Mouse (Mus musculus) mature B cell (primary cell): ENCODE measurements around the gene Duox1.
"Not testable (repeated sequence)": the region's sequence is repeated elsewhere in the genome, so short reads cannot be mapped to it uniquely, and the experiment has no call there.

Experiments used
- in situ Hi-C: fragments of 300-500 bp; cut with MboI; formaldehyde crosslinking; loops from 2 replicates; pipeline ENCODE4 v1.14.3; 2019

The Duox1 gene

DNA sequence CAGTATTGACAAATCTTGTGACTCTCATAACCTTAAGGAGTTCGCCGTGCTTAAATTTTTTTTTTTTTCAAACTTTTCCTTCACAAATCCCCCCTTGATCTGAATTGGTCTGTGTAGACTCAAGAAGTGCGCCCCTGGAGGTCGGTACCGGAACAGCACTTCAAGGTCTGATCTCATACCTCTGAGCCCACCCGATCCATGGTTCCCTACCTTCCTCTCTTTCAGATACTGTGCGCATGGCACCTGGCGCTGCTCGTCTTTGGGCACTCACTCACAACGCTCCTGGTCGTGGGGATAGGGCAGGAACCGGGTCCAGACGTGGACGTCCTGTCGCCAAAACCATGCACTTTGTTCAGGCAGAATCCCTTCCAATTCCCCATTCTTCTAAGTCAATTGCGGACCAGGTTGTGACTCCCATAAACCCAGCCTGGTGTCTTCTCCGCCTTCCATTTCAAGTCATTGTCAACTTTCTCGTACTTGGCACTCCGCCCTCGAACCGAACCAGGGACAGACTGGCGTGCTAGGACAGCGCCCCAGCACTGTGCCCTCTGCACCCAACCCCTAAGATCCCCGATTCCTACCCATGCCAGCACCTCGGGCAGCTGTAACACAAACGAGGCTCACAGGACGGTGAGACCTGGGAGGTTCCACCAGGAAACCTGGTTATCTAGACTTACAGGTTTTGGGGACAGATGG lies 2.6 kb upstream of the Duox1 start:
- in situ Hi-C loops: no loop called here

- in situ Hi-C loops: no loop called here
Measured at GRCm38 (mm10) chr2:122313536-122313935, 1.9 kb upstream of the Duox1 start, which contains the start of gene Duoxa1. Gene Duoxa1, minus strand, starts transcription at chr2:122313730.

DNA sequence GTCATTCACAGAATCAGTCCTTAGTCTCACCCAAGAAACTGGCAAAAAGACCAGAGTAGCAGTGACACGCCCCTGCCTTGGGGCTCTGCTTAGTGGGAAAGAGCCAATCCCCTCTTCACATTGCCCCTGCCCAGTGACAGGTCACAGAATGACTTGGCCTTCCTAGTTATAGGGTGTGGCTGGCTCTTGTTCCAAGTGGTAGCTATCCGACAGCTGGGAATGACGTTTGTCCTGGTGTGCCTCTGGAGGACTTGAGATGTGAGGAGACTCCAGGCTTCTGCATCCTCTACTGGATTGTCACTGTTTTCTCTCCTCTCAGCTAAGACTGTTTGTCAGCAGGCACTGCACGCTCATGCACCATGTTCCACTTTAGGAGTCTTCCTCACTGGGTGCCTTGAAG lies 1.9 kb downstream of the Duox1 start:
- in situ Hi-C loops: no loop called here

GRCm38 (mm10) chr2:122323960-122324359 lies 8.5 kb downstream of the Duox1 start:
- in situ Hi-C loops: no loop called here

DNA sequence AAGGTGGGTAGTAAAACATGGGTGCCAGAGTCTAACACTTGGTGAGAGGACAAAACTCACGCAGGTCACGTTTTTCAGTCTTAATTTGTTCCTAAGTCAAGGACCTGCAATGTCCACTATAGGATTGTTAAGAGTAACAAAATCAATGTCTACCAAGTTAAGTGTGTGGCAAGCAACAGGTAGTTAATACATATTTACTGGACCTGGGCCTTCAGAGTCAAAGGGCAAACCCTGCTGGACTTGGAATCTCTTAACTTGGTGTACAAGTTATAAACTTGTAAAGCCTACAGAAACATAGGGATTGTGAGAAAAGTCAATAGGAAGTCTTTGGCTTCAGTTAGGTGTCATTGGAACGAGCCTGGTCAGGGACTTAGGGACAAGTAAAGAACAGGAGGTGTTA lies 9.1 kb downstream of the Duox1 start:
- in situ Hi-C loops: no loop called here

- in situ Hi-C loops: no loop called here
Measured at GRCm38 (mm10) chr2:122325361-122325760, 9.9 kb downstream of the Duox1 start.

- in situ Hi-C loops: no loop called here
Measured at GRCm38 (mm10) chr2:122327986-122328385, 12.5 kb downstream of the Duox1 start.

GRCm38 (mm10) chr2:122330317-122330716 lies 14.8 kb downstream of the Duox1 start:
- in situ Hi-C loops: not testable (repeated sequence)

DNA sequence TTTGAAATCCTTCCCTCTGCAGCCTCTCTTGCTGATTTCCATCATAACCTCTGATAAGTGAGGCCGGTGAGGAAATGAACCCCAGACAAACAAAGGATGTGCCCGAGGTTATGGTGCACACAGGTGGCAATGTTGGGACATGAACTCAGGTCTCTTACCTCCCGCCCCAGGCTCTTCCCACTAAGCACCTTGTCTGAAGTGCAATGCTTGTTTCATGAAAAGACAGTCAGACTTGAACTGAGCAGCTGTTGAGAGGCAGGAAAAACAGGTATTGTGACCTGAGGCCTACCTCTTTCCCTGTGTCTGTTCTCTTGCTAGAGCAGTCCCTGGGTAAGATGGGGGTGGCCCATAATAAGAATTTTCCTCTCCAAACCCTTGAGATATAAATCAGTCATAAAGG lies 16.8 kb downstream of the Duox1 start:
- in situ Hi-C loops: no loop called here

DNA sequence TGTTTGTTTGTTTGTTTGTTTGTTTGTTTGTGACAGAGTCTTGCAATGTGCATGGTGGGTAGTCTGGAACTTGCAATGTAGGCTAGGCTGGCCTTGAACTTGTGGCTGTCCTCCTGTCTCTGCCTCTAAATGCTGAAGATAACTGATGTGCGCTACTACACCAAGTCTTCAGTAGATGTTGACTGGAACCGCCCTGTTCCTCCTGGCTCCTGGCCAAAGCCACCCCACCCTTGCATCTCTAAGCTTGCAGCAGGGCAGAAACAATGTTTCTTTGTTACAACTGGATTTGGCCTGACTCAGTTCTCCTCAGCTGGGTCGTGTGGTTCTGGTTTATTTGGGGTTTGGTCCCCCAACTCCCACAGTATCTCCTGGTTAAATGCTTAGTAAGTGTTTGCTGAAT lies 18.7 kb downstream of the Duox1 start:
- in situ Hi-C loops: no loop called here

DNA sequence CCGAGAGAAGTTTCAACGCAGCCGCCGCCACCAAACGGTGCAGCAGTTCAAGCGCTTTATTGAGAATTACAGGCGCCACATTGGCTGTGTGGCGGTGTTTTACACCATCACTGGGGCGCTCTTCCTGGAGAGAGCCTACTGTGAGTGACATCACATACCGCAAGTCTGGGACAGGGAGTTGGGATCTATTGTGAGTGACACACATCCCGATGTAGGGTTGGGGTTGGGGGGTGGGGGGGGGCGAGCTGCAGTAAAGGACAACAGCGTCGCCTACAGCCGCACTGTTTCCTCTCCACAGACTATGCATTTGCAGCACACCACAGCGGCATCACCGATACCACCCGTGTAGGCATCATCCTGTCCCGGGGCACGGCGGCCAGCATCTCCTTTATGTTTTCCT lies 21.8 kb downstream of the Duox1 start:
- in situ Hi-C loops: no loop called here

GRCm38 (mm10) chr2:122345106-122345893 lies 29.8 kb downstream of the Duox1 start:
- in situ Hi-C loops: no loop called here

- in situ Hi-C loops: not testable (repeated sequence)
Measured at GRCm38 (mm10) chr2:122346164-122346563, 30.7 kb downstream of the Duox1 start.

- in situ Hi-C loops: no loop called here
Measured at GRCm38 (mm10) chr2:122347257-122347656, 31.8 kb downstream of the Duox1 start.

DNA sequence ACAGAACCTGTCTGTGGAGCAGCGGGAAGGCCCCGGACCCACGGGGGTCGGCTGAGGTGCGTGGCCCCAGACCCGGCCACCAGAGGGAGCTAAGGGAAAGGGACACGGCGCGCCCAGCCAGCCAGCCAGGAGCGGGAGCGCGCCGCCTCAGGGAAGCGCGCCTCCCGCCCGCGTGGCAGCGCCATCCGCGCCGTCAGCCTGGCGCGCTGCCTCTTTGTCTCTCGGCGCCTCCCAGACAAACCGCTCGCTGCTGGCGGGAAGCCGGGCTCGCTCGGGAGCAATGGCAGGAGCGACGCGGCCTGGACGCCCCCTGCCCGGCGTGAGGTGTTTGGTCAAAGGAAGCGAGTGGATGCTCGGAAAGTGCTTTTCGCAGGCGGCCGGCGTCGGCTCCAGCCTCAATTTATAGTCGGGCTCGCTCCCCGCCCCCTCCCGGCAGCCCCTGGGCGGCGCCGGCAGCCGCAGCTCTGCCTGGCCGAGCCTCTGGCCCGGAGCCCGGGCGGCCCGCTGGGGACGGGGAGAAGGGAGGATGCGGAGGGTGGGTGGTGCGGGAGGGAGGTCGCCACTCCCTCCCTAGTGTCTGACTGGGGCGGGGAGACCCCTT lies 33.2 kb downstream of the Duox1 start:
- in situ Hi-C loops: no loop called here

DNA sequence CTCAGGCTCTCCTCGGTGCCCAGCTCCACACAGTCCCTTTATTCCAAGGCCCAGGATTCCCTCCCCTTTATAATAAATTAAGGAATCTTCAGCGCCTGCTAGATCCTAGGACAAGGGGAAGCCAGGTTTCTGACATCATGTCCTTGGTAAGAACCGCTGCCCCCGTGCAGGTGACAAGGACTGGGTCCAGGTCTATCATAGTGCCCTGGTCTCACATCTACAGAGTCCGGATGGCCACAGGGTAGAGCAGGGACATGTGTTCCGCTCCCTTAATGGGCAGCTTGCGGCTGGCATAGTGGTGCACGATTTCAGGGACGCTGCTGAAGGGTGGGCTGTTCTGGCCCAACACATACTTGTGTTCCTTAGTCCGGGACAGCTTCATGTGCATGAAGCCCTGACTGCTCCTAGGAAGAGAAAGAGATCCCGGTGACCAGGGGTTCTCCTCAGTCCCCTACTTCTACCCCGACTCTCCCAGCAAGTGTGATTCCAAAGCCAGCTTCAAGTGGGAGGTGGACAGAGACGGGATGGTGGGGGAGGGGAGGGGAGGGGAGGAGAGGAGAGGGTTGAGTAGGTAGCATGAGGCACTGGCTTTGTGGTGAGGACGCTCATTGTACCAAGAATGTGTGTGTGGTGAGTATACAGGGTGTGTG lies 33.8 kb downstream of the Duox1 start:
- in situ Hi-C loops: no loop called here

DNA sequence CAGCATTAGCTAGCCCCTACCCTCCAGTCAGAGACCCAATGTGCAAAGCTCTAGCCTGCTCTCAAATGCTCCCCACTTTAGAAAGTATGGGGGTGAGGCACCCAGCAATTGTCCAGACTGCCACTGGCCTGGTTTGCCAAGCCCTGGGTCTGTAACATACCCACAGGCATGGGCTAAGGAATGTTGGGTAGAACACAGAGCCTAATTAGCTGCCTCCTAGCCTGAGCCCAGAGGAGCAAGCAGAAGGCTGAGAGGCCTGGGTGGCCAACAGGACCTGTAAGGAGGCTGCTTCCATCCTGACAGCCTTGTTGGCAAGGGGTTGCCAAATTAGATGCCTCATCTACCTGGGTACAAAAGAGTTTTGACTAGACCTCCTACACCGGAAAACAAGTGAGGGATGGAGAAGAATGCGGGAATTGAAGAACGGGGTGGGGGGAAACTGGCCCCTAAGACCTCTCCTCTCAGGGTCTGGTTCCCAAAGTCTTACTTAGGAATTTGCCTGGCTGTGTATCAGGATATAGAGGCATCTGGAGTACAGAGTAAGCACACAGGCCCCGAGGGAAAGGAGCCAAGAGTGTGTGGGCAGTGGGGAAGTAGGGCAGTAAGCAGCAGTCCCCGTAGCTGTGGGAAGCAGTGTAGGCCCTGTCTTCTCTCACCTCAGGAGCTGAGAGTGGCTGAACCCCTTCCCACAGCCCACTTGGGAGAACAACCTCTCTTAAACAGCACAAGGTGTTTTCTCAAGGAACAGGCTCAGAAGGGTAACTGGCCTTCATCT lies 35.9 kb downstream of the Duox1 start:
- in situ Hi-C loops: no loop called here

DNA sequence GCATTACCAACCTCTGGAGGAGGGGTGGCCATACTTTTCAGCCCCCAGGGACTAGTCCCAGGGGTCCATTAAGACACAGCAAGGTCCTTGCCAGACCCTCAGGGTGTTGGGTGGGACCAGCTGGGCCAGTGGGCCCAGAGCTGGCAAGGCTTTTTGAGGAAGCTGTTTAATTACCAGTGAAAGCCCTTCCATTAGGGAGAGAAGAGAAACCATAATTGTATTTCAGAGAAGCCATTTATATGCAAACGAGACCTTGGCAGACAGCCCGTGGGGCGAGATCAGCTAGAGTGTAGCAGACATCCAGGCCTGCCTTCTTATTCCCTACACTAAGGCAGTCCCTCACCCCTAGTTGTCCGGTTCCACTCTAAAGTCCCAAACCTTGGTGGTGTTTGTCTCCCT lies 36.5 kb downstream of the Duox1 start:
- in situ Hi-C loops: no loop called here

- in situ Hi-C loops: no loop called here
Measured at GRCm38 (mm10) chr2:122352992-122353391, 37.5 kb downstream of the Duox1 start.

- in situ Hi-C loops: no loop called here
Measured at GRCm38 (mm10) chr2:122353765-122354164, 38.3 kb downstream of the Duox1 start.

DNA sequence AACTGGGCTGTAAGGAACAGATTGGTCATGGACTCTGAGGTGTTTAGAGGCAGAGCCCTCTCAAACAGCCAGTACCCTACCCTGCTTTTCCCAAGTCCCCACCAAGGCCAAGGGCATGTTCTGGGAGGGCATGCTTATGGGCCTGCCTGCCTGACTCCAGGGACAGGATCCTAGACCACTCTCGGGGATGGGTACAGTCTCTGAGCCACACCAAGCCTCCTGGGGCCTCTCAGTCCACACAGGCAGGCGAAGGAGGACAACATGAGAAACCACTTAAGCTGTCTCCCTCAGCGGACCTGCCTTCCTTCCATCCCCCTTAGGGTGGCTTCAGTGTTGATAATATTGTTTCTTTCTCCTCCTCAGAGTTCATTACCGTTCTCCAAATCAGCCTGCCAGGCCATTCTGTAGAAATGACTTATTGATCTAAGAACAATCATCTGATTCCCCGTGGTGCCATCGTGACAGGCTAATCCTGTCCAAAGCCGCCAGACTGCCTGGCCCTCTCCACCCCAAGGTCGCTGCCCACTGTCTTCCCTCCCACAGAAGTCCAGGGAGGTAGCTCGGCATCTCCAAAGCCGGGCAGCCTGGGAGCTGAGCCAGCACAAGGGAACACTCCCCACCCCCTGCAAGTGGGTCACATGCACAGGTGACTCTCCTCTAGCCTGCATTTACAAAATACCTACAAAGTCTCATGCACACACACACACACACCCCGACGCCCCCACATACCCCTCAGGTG lies 38.9 kb downstream of the Duox1 start:
- in situ Hi-C loops: no loop called here
